Mouse (Mus musculus): Measurements from ENCODE around the gene Zdhhc13. TPM values are rescaled to one million over a fixed set of nuclear protein-coding genes. Genes with fewer than 3 reads are reported as not detected.

Zdhhc13 gene
- total RNA-seq, 2 experiments from 2014 or later = 25.6 TPM

DNA sequence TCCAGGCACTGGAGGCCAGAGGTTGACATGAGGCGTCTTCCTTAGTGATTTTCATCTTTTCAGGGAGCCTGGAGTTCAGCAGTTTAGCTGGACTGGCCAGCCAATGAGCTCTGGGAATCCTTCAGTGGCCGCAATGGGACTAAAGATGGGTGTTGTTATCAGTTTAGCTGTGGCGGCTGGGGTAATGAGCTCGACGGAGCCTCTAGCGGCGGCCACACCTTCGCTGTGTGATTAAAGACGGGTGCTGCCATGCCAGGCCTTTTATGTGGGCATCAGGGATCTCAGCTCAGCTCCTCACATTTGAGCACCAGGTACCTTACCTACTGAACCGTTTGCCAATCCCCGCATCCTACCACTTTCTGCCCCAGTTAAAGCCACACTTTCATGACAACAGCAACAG lies 82.5 kb downstream of the Zdhhc13 start:
- DNase-seq (ENCODE audit: extremely low spot score in 1 of 2, low spot score in 1 of 2) = no peak

DNA sequence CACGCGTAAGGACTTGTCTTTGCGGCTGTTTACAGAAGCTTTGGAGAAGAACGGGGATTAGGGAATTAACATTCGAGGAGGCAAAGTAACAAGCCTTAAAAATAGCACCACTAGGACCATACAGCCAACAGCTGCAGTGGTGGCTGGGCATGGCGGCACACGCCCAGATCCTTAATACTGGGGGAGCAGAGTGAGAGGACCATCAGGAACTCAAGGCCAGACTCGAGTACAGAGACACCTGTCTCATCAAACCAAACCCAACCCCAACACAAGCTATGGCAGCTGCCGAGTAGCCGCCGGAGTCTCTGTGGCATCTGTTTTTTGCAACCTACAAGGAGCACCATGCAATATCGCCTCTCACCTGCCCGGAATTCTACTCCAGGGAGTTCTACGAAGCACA lies 86.3 kb downstream of the Zdhhc13 start:
- no peak for DNase-seq (ENCODE audit: extremely low spot score in 1 of 2, low spot score in 1 of 2)

DNA sequence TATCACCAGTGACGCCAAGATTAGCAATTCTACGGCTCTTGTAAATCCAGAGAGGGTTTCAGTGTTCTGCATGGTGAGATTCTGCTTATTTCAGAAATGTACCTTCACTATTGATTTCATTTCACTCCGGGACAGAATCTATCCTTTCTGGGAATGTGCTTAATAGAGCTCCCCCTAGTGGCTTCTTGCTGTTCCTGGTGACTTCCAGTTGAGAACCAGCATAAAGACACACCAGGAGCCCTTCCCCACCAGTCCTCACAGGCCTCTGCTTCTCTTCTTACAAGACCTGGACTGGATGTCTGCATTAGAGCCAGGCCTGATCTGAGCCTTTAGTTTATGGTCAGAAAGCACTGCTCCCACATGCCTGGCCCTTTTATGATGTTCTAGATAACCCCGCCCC lies 87.7 kb downstream of the Zdhhc13 start:
- DNase-seq (ENCODE audit: extremely low spot score in 1 of 2, low spot score in 1 of 2) = peak in 1 of 2 experiments; percentile 31

Other genes starting within 250 kb of the Zdhhc13 start
- gene Mrgprb2, start 230.9 kb upstream of the Zdhhc13 start, total RNA-seq (2021) = not detected
- gene Mrgprb3, start 145.2 kb upstream of the Zdhhc13 start, total RNA-seq (2021) = not detected
- gene Csrp3, start 59.0 kb downstream of the Zdhhc13 start, total RNA-seq (2021) = not detected
- gene E2f8, start 92.6 kb downstream of the Zdhhc13 start, total RNA-seq (2021) = under 1 TPM; 0.59 TPM
- 100 to 1,000 TPM in 1 of 2 experiments, 10 to 100 TPM in 1; 56.4 to 101 TPM for gene Nav2, start 119.7 kb downstream of the Zdhhc13 start, total RNA-seq (2021)